Mouse (Mus musculus) lung, postnatal 0 days (tissue): ENCODE measurements around the gene Rara. TPM values are rescaled to one million over a fixed set of nuclear protein-coding genes. Genes with fewer than 3 reads are reported as not detected.

Source experiments
- ATAC-seq: fragments of 200-750 bp; cut with Nextera tagmentation; 2 replicates; pipeline ENCODE4 v1.8.0; 2017; ENCODE audit warnings: moderate library complexity
- DNase-seq: peaks from one replicate; pipeline ENCODE4 v3.0.0-alpha.2; 2016; ENCODE audit warnings: low spot score
- H3K27ac ChIP-seq: fragments of 300-500 bp; sonication (generic); 2 replicates; pipeline ENCODE4 v1.5.1; 2014; ENCODE audit warnings: antibody characterized with exemption, mild to moderate bottlenecking, low read length, mixed read lengths
- H3K27me3 ChIP-seq: fragments of 300-500 bp; sonication (generic); replicated peaks from 2 replicates; pipeline ENCODE4 v1.6.1; 2014; ENCODE audit warnings: low read length, mixed read lengths; ENCODE audit not compliant: insufficient read depth
- H3K36me3 ChIP-seq: fragments of 300-500 bp; sonication (generic); 2 replicates; pipeline ENCODE4 v1.6.1; 2014; ENCODE audit warnings: low read length, mixed read lengths; ENCODE audit not compliant: insufficient read depth
- H3K4me1 ChIP-seq: fragments of 300-500 bp; sonication (generic); 2 replicates; pipeline ENCODE4 v1.6.1; 2014; ENCODE audit warnings: antibody characterized with exemption, low read depth, low read length, mixed read lengths; ENCODE audit not compliant: insufficient read depth
- H3K4me2 ChIP-seq: fragments of 300-500 bp; sonication (generic); replicated peaks from 2 replicates; pipeline ENCODE4 v1.6.1; 2014; ENCODE audit warnings: low read depth, mild to moderate bottlenecking, low read length, moderate library complexity, mixed read lengths
- H3K4me3 ChIP-seq: fragments of 300-500 bp; sonication (generic); 2 replicates; pipeline ENCODE4 v1.5.1; 2014; ENCODE audit warnings: low read depth, low read length
- H3K9ac ChIP-seq: fragments of 300-500 bp; sonication (generic); replicated peaks from 2 replicates; pipeline ENCODE4 v1.6.1; 2014; ENCODE audit warnings: low read depth, mild to moderate bottlenecking
- H3K9me3 ChIP-seq: fragments of 300-500 bp; sonication (generic); 2 replicates; pipeline ENCODE4 v1.6.1; 2016; ENCODE audit warnings: low read length, mixed read lengths
- CTCF ChIP-seq: IDR thresholded peaks from 2 replicates; pipeline ENCODE4 v1.5.1; 2016; ENCODE audit warnings: antibody characterized with exemption, mild to moderate bottlenecking
- EP300 ChIP-seq: IDR thresholded peaks from 2 replicates; pipeline ENCODE4 v1.6.1; 2016; ENCODE audit warnings: antibody characterized with exemption, mild to moderate bottlenecking, control low read depth
- WGBS: fragments of 180-500 bp; shearing (Covaris S2); extraction: QIAGEN DNeasy Blood & Tissue Kit; methylation state at CpG from one replicate; pipeline ENCODE4 v1.1.7; 2014; 5-methylcytosine and 5-hydroxymethylcytosine counted together
- polyA plus RNA-seq: library from polyadenylated mRNA; unstranded; fragments of >200 nt; fragmentation: Nextera tagmentation; extraction: Ambion mirVana; gene quantifications from 2 replicates; pipeline ENCODE4 v1.2.1, GENCODE M21; 2015

The Rara gene
- polyA plus RNA-seq, 1 experiment from 2014 or later, result 26.2 TPM

- DNase-seq, result peak; percentile 94
- Histone ChIP-seq H3K27ac (peak overlapping the region; percentile 97), H3K9me3 (no peaks in the 10 kb centered on the region), H3K27me3 (no peaks in the 10 kb centered on the region), H3K4me3 (peak overlapping the region; percentile 69), H3K4me2 (peak overlapping the region; percentile 96), H3K36me3 (no peaks in the 10 kb centered on the region), H3K9ac (peak overlapping the region; percentile 45), H3K4me1 (peaks cover 64% of the 10 kb centered on the region)
- TF ChIP-seq CTCF, result no peak
- peak; percentile 14; the same call in 1 of the 2 replicates for TF ChIP-seq EP300
- WGBS, result under 1% methylated on average over 29 of the region's 29 CpGs
- ATAC-seq, result peak; percentile 59
Measured at GRCm38 (mm10) chr11:98936170-98936569, 8.6 kb downstream of the Rara start.

DNA sequence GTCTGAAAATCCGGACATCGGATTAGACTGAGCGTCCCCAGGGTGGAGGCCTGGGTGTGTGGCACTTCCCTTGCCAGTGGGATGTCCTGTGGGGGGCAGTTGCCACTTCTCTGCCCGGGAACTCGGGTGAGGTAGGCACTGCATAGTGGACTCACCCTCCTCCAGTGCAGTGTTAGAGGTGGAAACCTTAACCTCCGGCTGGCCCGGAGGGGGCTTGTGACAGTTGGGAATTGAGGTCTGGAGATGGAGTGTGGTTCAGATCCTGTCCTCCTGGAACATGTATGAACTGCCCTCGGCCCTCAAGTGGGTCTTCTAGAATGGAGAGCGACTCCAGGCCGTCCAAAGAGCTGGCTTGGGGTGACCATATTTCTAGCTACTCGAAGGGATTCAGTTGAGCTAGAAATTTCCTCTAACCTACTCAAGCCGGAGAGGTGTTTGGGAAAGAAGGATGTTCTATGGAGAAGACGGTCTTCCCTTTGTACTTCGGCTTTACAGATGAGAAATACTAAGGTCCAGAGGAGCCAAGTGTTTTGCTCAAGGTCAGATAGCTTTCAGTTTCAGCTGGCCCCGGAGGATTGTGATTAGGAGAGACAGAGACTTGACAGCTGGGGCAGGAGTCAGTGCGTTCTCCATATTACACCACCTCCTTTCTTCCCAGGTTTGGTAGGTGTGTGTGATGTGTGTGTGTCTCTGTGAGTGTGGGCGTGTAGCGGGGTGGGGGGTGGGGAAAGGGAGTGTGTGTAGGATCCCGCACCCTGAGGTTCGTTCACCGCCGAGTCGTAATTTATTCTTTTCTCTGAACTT, 9.2 kb downstream of the Rara start:
- 1% methylated on average over 23 of the region's 23 CpGs for WGBS
- H3K27ac ChIP-seq, result peak overlapping the region; percentile 97
- DNase-seq, result peak; percentile 89

DNA sequence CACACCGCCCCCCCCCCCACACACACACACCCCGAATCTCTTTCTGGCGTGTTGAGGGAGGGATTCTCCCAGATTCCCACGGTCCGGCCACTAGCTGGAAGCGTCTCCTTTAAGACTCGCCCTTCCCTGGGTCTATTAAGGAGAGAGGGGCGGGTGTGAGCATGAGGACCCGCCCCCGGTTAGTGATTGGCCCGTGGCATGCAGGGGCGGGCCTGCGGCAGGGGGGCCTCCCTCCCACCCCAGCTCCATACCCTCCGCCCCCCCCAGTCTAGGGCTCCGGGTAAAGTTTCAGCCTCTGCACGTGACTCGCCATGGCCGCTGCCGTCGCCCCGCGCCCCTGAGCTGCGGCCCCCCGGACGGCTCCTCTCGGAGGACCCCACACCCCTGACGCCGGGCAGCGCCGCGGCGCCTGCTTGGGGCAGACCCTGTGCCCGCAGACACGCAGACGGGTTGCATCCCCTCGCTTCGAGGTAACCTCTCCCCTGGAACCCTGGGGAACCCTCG, 9.8 kb downstream of the Rara start:
- H3K4me1 ChIP-seq, result peaks cover 52% of the 10 kb centered on the region
- H3K9ac ChIP-seq, result peak overlapping the region; percentile 77
- H3K9me3 ChIP-seq, result no peaks in the 10 kb centered on the region
- H3K4me2 ChIP-seq, result peak overlapping the region; percentile 96
- H3K27me3 ChIP-seq, result no peaks in the 10 kb centered on the region
- under 1% methylated on average over 23 of the region's 38 CpGs for WGBS
- ATAC-seq, result peak; percentile 87
- peak; percentile 99 for DNase-seq
- H3K27ac ChIP-seq, result peak overlapping the region; percentile 97
- TF ChIP-seq EP300 (peak; percentile 60), CTCF (no peak)
- H3K36me3 ChIP-seq, result no peaks in the 10 kb centered on the region
- peak overlapping the region; percentile 69 for H3K4me3 ChIP-seq

More for the DNA sequence above, 9.2 kb downstream of the Rara start:
- peak; percentile 35 for ATAC-seq
- Histone ChIP-seq H3K9ac (peak overlapping the region; percentile 45), H3K4me3 (peak overlapping the region; percentile 69), H3K27me3 (no peaks in the 10 kb centered on the region), H3K4me1 (peaks cover 59% of the 10 kb centered on the region), H3K9me3 (no peaks in the 10 kb centered on the region), H3K36me3 (no peaks in the 10 kb centered on the region), H3K4me2 (peak overlapping the region; percentile 96)
- TF ChIP-seq EP300, result no peak; the same call in 1 of the 2 replicates
- peak; percentile 11; the same call in 1 of the 2 replicates for TF ChIP-seq CTCF

DNA sequence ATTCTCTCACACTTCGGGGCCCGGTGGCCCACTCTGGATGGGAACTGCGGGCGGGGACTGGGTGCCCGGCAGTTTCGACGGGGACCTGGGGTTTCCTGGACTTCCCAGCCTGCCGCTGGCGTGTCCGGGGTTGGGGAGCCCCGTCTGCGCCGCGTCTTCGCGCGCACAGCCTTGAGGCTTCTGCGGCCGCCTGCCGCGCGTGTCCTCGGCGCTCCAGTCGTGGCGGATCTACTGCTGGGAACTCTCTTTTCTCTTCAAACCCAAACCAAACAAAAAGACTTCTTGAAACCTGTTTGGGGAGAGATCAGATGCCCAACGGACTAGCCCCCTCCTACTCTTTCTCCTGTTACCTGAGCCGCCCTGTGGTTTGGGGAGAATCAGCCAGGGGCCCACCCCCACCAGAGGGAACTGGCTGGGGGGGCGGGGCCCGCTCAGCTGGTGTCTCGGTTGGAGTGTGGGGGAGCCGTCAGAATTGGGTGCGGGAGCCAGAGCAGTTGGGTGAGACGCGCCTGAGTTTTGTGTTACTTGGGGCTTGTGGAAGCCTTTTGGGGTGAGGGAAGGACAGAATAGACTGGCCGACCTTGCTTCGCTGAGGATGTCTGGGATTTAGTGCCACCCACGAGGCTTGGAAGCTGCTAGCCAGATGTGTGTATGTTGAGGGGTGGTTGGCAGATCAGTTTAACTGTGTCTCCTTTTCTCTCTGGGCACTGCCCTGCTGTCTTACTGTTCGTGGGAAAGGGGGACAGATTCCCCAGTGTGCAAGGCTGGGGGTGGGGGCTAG, 10.5 kb downstream of the Rara start:
- ATAC-seq, result no peak
- H3K4me3 ChIP-seq, result peak overlapping the region; percentile 69
- no peaks in the 10 kb centered on the region for H3K27me3 ChIP-seq
- H3K9me3 ChIP-seq, result no peaks in the 10 kb centered on the region
- under 1% methylated on average over 39 of the region's 39 CpGs for WGBS
- H3K36me3 ChIP-seq, result no peaks in the 10 kb centered on the region
- H3K4me2 ChIP-seq, result peak overlapping the region; percentile 96
- TF ChIP-seq EP300 (no peak), CTCF (no peak)
- H3K27ac ChIP-seq, result peak overlapping the region; percentile 97
- DNase-seq, result peak; percentile 73
- H3K9ac ChIP-seq, result peak overlapping the region; percentile 77
- H3K4me1 ChIP-seq, result peaks cover 51% of the 10 kb centered on the region

DNA sequence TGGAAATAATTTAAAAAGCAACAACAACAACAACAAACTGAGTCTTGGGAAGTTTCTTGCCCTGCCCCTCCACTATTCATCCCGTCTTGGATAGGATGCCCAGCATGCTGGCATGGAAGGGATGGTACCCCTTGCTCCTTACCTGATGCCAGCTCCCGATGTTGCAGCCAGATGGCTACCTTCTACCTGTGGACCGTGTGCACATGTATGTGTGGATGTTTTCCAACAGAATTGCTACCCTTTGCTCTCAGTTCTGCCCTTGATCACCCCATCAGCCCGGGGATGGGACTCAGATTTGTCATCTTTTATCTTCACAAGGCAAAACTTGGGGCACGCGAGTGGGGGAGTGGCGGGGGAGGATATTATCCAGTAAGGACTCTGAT, 11.1 kb downstream of the Rara start:
- 30% methylated on average over 7 of the region's 7 CpGs for WGBS
- Histone ChIP-seq H3K4me2 (peak overlapping the region; percentile 96), H3K4me1 (peaks cover 51% of the 10 kb centered on the region), H3K36me3 (no peaks in the 10 kb centered on the region), H3K27ac (peak overlapping the region; percentile 97), H3K27me3 (no peaks in the 10 kb centered on the region), H3K4me3 (peak overlapping the region; percentile 69), H3K9ac (peak overlapping the region; percentile 77), H3K9me3 (no peaks in the 10 kb centered on the region)
- DNase-seq (no peak), ATAC-seq (no peak)
- TF ChIP-seq EP300 (no peak), CTCF (no peak)
